Mouse (Mus musculus) kidney, embryonic 14.5 days (tissue): ENCODE results near the gene Ptgs1. TPM values are rescaled to one million over a fixed set of nuclear protein-coding genes. Genes with fewer than 3 reads are reported as not detected.
A peak's percentile ranks its signal among the peaks of the same experiment; 100 is the strongest.
"Not testable (repeated sequence)": the region's sequence is repeated elsewhere in the genome, so short reads cannot be mapped to it uniquely, and the experiment has no call there.

Source experiments
- ATAC-seq: fragments of 200-750 bp; cut with Nextera tagmentation; 2 replicates; pipeline ENCODE4 v1.8.0; 2017; ENCODE audit warnings: moderate number of reproducible peaks, mild to moderate bottlenecking, moderate TSS enrichment, moderate library complexity; ENCODE audit not compliant: low FRiP score, low TSS enrichment
- H3K27ac ChIP-seq: fragments of 300-500 bp; sonication (generic); 2 replicates; pipeline ENCODE4 v1.5.1; 2014; ENCODE audit warnings: low read depth, mild to moderate bottlenecking, low read length, moderate library complexity, mixed read lengths
- H3K27me3 ChIP-seq: fragments of 300-500 bp; sonication (generic); 2 replicates; pipeline ENCODE4 v1.6.1; 2014; ENCODE audit warnings: mild to moderate bottlenecking, low read length; ENCODE audit not compliant: control insufficient read depth, insufficient read depth
- H3K36me3 ChIP-seq: fragments of 300-500 bp; sonication (generic); 2 replicates; pipeline ENCODE4 v1.6.1; 2014; ENCODE audit warnings: low read length, mixed read lengths; ENCODE audit not compliant: control insufficient read depth, insufficient read depth
- H3K4me1 ChIP-seq: fragments of 300-500 bp; sonication (generic); 2 replicates; pipeline ENCODE4 v1.6.1; 2014; ENCODE audit warnings: low read length, mixed read lengths; ENCODE audit not compliant: control insufficient read depth, insufficient read depth
- H3K4me2 ChIP-seq: fragments of 300-500 bp; sonication (generic); replicated peaks from 2 replicates; pipeline ENCODE4 v1.6.1; 2014; ENCODE audit warnings: low read depth, mild to moderate bottlenecking, low read length
- H3K4me3 ChIP-seq: fragments of 300-500 bp; sonication (generic); 2 replicates; pipeline ENCODE4 v1.5.1; 2014; ENCODE audit warnings: mild to moderate bottlenecking, low read length
- H3K9ac ChIP-seq: fragments of 300-500 bp; sonication (generic); 2 replicates; pipeline ENCODE4 v1.6.1; 2014; ENCODE audit warnings: low read depth, mild to moderate bottlenecking, low read length, moderate library complexity
- H3K9me3 ChIP-seq: fragments of 300-500 bp; sonication (generic); 2 replicates; pipeline ENCODE4 v1.6.1; 2016; ENCODE audit warnings: low read length; ENCODE audit not compliant: control insufficient read depth
- WGBS: fragments of 180-500 bp; shearing (Covaris S2); extraction: QIAGEN DNeasy Blood & Tissue Kit; methylation state at CpG from one replicate; pipeline ENCODE4 v1.1.7; 2014; 5-methylcytosine and 5-hydroxymethylcytosine counted together
- polyA plus RNA-seq: library from polyadenylated mRNA; unstranded; fragments of >200 nt; fragmentation: Nextera tagmentation; extraction: Ambion mirVana; gene quantifications from 2 replicates; pipeline ENCODE4 v1.2.1, GENCODE M21; 2014

Gene Ptgs1
- 16.4 and 24.6 TPM in 2 replicates for polyA plus RNA-seq

GRCm38 (mm10) chr2:36230366-36230765 is at the start of gene Ptgs1:
Ptgs1 (plus strand) TSS chr2:36230426.
- Histone ChIP-seq H3K27me3 (peaks cover 4% of the 10 kb centered on the region; the same call in 1 of the 2 replicates), H3K4me3 (peak within 1 kb of the TSS; percentile 51), H3K36me3 (no peaks in the 10 kb centered on the region), H3K9ac (peak within 1 kb of the TSS; percentile 68), H3K4me1 (peaks cover 13% of the 10 kb centered on the region; the same call in 1 of the 2 replicates), H3K27ac (no peak within 1 kb of the TSS), H3K4me2 (peak within 1 kb of the TSS; percentile 93), H3K9me3 (no peaks in the 10 kb centered on the region)
- 0% methylated on average over 18 of the region's 18 CpGs for WGBS
- peak; percentile 73 for ATAC-seq

- H3K4me1 ChIP-seq, H3K27ac ChIP-seq, H3K9ac ChIP-seq, H3K4me3 ChIP-seq, H3K27me3 ChIP-seq, H3K9me3 ChIP-seq, ATAC-seq, H3K4me2 ChIP-seq: not testable (repeated sequence)
- 83% methylated on average over 4 of the region's 4 CpGs for WGBS
- peaks cover 11% of the 10 kb centered on the region; the same call in 1 of the 2 replicates for H3K36me3 ChIP-seq
Observed at GRCm38 (mm10) chr2:36181587-36182368, 48.4 kb upstream of the Ptgs1 start.

GRCm38 (mm10) chr2:36183278-36183677 is 46.9 kb upstream of the Ptgs1 start:
- no peaks in the 10 kb centered on the region for H3K9me3 ChIP-seq
- 86% methylated on average over 2 of the region's 2 CpGs for WGBS
- H3K27me3 ChIP-seq, result no peaks in the 10 kb centered on the region
- no peaks in the 10 kb centered on the region; the same call in 1 of the 2 replicates for H3K4me1 ChIP-seq
- no peak overlapping the region for H3K4me2 ChIP-seq
- no peak overlapping the region for H3K27ac ChIP-seq
- no peak overlapping the region for H3K9ac ChIP-seq
- no peak overlapping the region for H3K4me3 ChIP-seq
- peaks cover 5% of the 10 kb centered on the region; the same call in 1 of the 2 replicates for H3K36me3 ChIP-seq
- no peak for ATAC-seq

GRCm38 (mm10) chr2:36184192-36184591 is 46.0 kb upstream of the Ptgs1 start:
- 81% methylated on average over 2 of the region's 2 CpGs for WGBS
- Histone ChIP-seq H3K27me3 (no peaks in the 10 kb centered on the region), H3K27ac (no peak overlapping the region), H3K4me1 (no peaks in the 10 kb centered on the region; the same call in 1 of the 2 replicates), H3K4me2 (no peak overlapping the region), H3K36me3 (0 out of 2 replicates have a peak, but pooled peaks cover 3% of the 10 kb centered on the region), H3K4me3 (no peak overlapping the region), H3K9me3 (no peaks in the 10 kb centered on the region), H3K9ac (no peak overlapping the region)
- ATAC-seq, result no peak

- ATAC-seq, result no peak
Observed at GRCm38 (mm10) chr2:36184876-36185275, 45.4 kb upstream of the Ptgs1 start.

GRCm38 (mm10) chr2:36189200-36189599 is 41.0 kb upstream of the Ptgs1 start:
- H3K27ac ChIP-seq, ATAC-seq: not testable (repeated sequence)
- WGBS, result 54% methylated on average over 6 of the region's 6 CpGs

More at GRCm38 (mm10) chr2:36184876-36185275, 45.4 kb upstream of the Ptgs1 start:
- Histone ChIP-seq H3K9ac (peak overlapping the region; percentile 23; the same call in 1 of the 2 replicates), H3K4me2 (no peak overlapping the region), H3K27me3 (no peaks in the 10 kb centered on the region), H3K4me1 (no peaks in the 10 kb centered on the region; the same call in 1 of the 2 replicates), H3K36me3 (0 out of 2 replicates have a peak, but pooled peaks cover 1% of the 10 kb centered on the region), H3K27ac (peak overlapping the region; percentile 65; the same call in 1 of the 2 replicates), H3K4me3 (no peak overlapping the region), H3K9me3 (no peaks in the 10 kb centered on the region)
- 46% methylated on average over 6 of the region's 6 CpGs for WGBS

GRCm38 (mm10) chr2:36191098-36191941 is 38.9 kb upstream of the Ptgs1 start:
- Histone ChIP-seq H3K27me3 (no peaks in the 10 kb centered on the region), H3K27ac (no peak overlapping the region)

More at GRCm38 (mm10) chr2:36189200-36189599, 41.0 kb upstream of the Ptgs1 start:
- H3K4me2 ChIP-seq, H3K4me3 ChIP-seq, H3K9me3 ChIP-seq, H3K36me3 ChIP-seq, H3K4me1 ChIP-seq, H3K9ac ChIP-seq, H3K27me3 ChIP-seq: not testable (repeated sequence)

GRCm38 (mm10) chr2:36197021-36197420 is 33.2 kb upstream of the Ptgs1 start:
- WGBS, result 72% methylated on average over 3 of the region's 3 CpGs
- H3K27ac ChIP-seq, result no peak overlapping the region
- peaks cover 20% of the 10 kb centered on the region for H3K27me3 ChIP-seq
- H3K4me1 ChIP-seq, result no peaks in the 10 kb centered on the region
- no peak overlapping the region for H3K4me3 ChIP-seq
- H3K9me3 ChIP-seq, result no peaks in the 10 kb centered on the region
- no peaks in the 10 kb centered on the region for H3K36me3 ChIP-seq
- H3K4me2 ChIP-seq, result no peak overlapping the region
- ATAC-seq, result no peak
- H3K9ac ChIP-seq, result no peak overlapping the region

More at GRCm38 (mm10) chr2:36191098-36191941, 38.9 kb upstream of the Ptgs1 start:
- no peak overlapping the region for H3K9ac ChIP-seq
- peak; percentile 68; the same call in 1 of the 2 replicates for ATAC-seq
- no peak overlapping the region for H3K4me2 ChIP-seq
- peaks cover 5% of the 10 kb centered on the region; the same call in 1 of the 2 replicates for H3K4me1 ChIP-seq
- H3K9me3 ChIP-seq, result no peaks in the 10 kb centered on the region
- no peaks in the 10 kb centered on the region for H3K36me3 ChIP-seq
- no peak overlapping the region for H3K4me3 ChIP-seq
- WGBS, result 34% methylated on average over 12 of the region's 12 CpGs
